ENCODE assay signal across 8 mouse cellular contexts in the genomic region with DNA sequence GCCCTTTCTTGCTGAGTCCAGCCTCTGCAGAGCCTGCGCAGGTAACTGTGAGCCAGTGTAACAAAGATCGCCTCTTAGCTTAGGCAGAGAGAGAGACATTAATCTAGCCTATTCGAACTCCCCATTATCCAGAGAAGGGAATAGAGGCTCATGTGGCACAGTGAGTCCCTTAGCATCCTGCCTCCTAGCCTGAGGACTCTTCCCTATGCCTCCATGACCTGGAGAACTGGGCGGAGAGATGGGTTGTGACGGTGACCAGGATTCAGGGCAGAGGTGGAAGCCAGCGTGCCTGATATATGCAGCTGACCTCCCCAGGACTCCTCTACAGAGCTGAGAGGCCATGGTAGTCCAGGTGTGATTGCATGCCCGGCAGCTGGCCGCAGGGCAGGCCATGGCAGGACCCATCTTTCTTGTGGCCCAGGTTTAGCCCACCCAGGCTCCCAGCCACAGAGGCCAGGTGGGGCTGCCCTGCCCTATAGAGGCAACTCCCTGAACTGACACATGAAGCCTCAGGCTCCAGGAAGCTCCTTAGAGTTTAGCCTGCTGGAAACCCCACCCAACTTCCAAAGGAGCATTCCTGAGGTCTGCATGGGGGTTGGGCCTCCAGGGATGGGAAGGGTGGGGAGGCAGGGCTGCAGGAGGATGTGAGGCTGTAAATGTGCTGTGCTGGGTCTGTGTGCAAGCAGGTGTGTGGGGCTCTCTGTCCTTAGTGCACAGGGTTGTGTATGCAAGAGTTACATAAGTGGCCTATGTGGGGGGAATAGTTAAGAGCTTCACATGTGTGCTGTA. TPM values are rescaled to one million over a fixed set of nuclear protein-coding genes. Genes with fewer than 3 reads are reported as not detected.
DNase-seq lines count a peak whose midpoint lies in the region; ATAC-seq and TF ChIP-seq lines count a peak whose summit lies in the region.

No protein-coding gene starts in this region.

- ATAC-seq in kidney, postnatal 0 days (replicated peaks; ENCODE audit: low FRiP score, low read depth): peak; percentile 5; the same call in 1 of the 2 replicates
- ATAC-seq in heart, postnatal 0 days (ENCODE audit: insufficient read depth, low read depth): no peak
- no peak for ATAC-seq in liver, embryonic 16.5 days (ENCODE audit: low read depth)

- no peak overlapping the region for H3K4me3 ChIP-seq in kidney, postnatal 0 days (replicated peaks; ENCODE audit: low read depth, low read length)
- no peak overlapping the region for H3K4me3 ChIP-seq in heart, postnatal 0 days (ENCODE audit: low read depth, low read length)
- no peak overlapping the region for H3K4me3 ChIP-seq in liver, embryonic 16.5 days (ENCODE audit: low read depth, low read length)

- no peaks in the 10 kb centered on the region for H3K36me3 ChIP-seq in kidney, postnatal 0 days (ENCODE audit: insufficient read depth, low read length)
- 0 out of 2 replicates have a peak, but pooled peaks cover 8% of the 10 kb centered on the region for H3K36me3 ChIP-seq in heart, postnatal 0 days (replicated peaks; ENCODE audit: control insufficient read depth, insufficient read depth, low read length)
- H3K36me3 ChIP-seq in liver, embryonic 16.5 days (ENCODE audit: control insufficient read depth, insufficient read depth): no peaks in the 10 kb centered on the region

- H3K27ac ChIP-seq in kidney, postnatal 0 days: peak overlapping the region; percentile 90
- H3K27ac ChIP-seq in heart, postnatal 0 days (ENCODE audit: low read depth): peak overlapping the region; percentile 75
- H3K27ac ChIP-seq in liver, embryonic 16.5 days (ENCODE audit: low read length): peak overlapping the region; percentile 52

- peak overlapping the region; percentile 44; the same call in 1 of the 2 replicates for H3K4me2 ChIP-seq in kidney, postnatal 0 days (ENCODE audit: low read length)
- no peak overlapping the region for H3K4me2 ChIP-seq in heart, postnatal 0 days (ENCODE audit: low read depth, low read length)
- H3K4me2 ChIP-seq in liver, embryonic 16.5 days (ENCODE audit: low read depth, low read length): no peak overlapping the region

- H3K9me3 ChIP-seq in kidney, postnatal 0 days (replicated peaks; ENCODE audit: low read length): no peaks in the 10 kb centered on the region
- H3K9me3 ChIP-seq in heart, postnatal 0 days (replicated peaks; ENCODE audit: control insufficient read depth, low read length): no peaks in the 10 kb centered on the region
- H3K9me3 ChIP-seq in liver, embryonic 16.5 days (replicated peaks; ENCODE audit: control insufficient read depth, low read length): no peaks in the 10 kb centered on the region

- 59% methylated on average over 8 of the region's 8 CpGs for WGBS in kidney, postnatal 0 days
- WGBS in heart, postnatal 0 days: 77% methylated on average over 8 of the region's 8 CpGs
- WGBS in liver, embryonic 16.5 days (ENCODE audit: insufficient replicate concordance): 80% methylated on average over 8 of the region's 8 CpGs

- no peak for TF ChIP-seq EP300 in heart, postnatal 0 days (IDR thresholded peaks at IDR 0.05; ENCODE audit: low read depth)

- no peak for DNase-seq in kidney, postnatal 0 days (ENCODE audit: low spot score)
- no peak for DNase-seq in kidney, adult 18-20 months
- DNase-seq in ZHBTc4 (ENCODE audit: low read depth, low spot score): peak; percentile 98
- no peak for DNase-seq in heart, postnatal 0 days (ENCODE audit: low spot score)
- no peak for DNase-seq in spleen, postnatal 36 days (ENCODE audit: low spot score in 2 of 2)
- DNase-seq in layer of hippocampus, adult 9-10 months (ENCODE audit: low spot score): no peak
- DNase-seq in embryo, embryonic 10 days (ENCODE audit: low spot score): no peak

- 0 out of 2 replicates have a peak overlapping the region, but pooled peaks have one; percentile 4 for H3K9ac ChIP-seq in kidney, postnatal 0 days (ENCODE audit: low read depth, low read length)
- H3K9ac ChIP-seq in heart, postnatal 0 days (replicated peaks; ENCODE audit: low read depth, low read length): no peak overlapping the region
- H3K9ac ChIP-seq in liver, embryonic 16.5 days (ENCODE audit: low read depth, low read length): no peak overlapping the region; the same call in 1 of the 2 replicates

- peaks cover 42% of the 10 kb centered on the region for H3K4me1 ChIP-seq in kidney, postnatal 0 days (replicated peaks; ENCODE audit: insufficient read depth, low read length)
- peaks cover 65% of the 10 kb centered on the region for H3K4me1 ChIP-seq in heart, postnatal 0 days (ENCODE audit: control insufficient read depth, insufficient read depth)
- H3K4me1 ChIP-seq in liver, embryonic 16.5 days (ENCODE audit: control insufficient read depth, low read depth, low read length): peaks cover 50% of the 10 kb centered on the region

- TF ChIP-seq CTCF in kidney, postnatal 0 days (IDR thresholded peaks at IDR 0.05; ENCODE audit: low read depth): no peak
- no peak for TF ChIP-seq CTCF in heart, postnatal 0 days (IDR thresholded peaks at IDR 0.05; ENCODE audit: low read depth)

- H3K27me3 ChIP-seq in kidney, postnatal 0 days (ENCODE audit: insufficient read depth, low read length): no peaks in the 10 kb centered on the region
- no peaks in the 10 kb centered on the region for H3K27me3 ChIP-seq in heart, postnatal 0 days (ENCODE audit: control insufficient read depth, insufficient read depth, low read length)
- no peaks in the 10 kb centered on the region for H3K27me3 ChIP-seq in liver, embryonic 16.5 days (ENCODE audit: control insufficient read depth, insufficient read depth, low read depth, low read length)

RNA-seq across cellular contexts. Expression of gene Ahdc1, which starts 44.3 kb away (rescaled TPM):
- polyA plus RNA-seq in kidney, postnatal 0 days (2015; fragmentation: Nextera tagmentation; extraction: Ambion mirVana): 6.4 and 6.7 TPM in 2 replicates
- total RNA-seq in heart, postnatal 0 days (2014; rRNA removed; ENCODE audit: low replicate concordance): 40.5 and 57.2 TPM in 2 replicates
- polyA plus RNA-seq in heart, postnatal 0 days (2015; fragmentation: Nextera tagmentation; extraction: Ambion mirVana): 4.6 and 5.2 TPM in 2 replicates
- polyA plus RNA-seq in liver, embryonic 16.5 days (2015; fragmentation: Nextera tagmentation; extraction: Ambion mirVana): 0.70 and 1.6 TPM in 2 replicates
